Mouse (Mus musculus): ENCODE data around the gene Prss36. TPM values are rescaled to one million over a fixed set of nuclear protein-coding genes. Genes with fewer than 3 reads are reported as not detected.

The Prss36 gene
- total and polyA plus RNA-seq, 2 experiments from 2014 or later: 10.2 to 14.2 TPM

DNA sequence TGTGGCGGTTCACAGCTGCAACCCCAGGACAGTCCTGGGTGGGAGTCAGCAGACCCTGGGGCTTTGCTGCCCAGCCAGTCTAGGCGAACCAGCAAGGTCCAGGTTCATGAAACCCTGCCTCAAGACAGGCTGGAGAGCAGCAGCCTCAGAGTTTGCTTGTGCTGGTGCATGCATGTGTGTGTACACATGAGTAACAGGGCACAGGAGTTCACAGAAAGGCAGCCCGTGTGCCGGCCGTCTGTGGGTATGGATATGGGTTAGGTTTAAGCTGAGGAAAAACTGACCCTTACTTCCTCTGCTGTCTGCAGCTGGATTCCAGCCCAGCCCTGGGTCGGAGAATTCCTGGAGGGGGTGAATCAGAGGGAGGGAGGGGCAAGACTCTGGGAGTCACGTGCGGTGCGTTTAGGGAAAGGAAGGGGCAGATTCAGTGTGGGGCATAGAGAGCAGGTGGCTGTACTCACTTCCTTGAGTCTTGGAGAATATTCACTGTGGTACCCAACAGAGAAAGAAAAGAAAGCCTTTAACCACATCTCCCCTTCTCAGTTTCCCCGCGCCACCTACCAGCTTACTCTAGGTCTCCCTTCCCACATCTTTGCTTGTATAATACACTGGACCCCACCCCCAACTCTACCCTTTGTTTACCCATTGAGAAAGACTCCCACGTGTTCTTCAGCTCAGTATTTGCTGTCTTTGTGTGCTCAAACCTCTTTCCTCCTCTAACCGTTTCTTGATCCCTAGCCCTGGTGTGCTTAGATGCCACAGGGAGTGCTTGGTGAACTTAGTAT lies 15.0 kb downstream of the Prss36 start:
- Histone ChIP-seq H3K4me1 (ENCODE audit: control insufficient read depth, insufficient read depth) (0 out of 2 replicates have a peak, but pooled peaks cover 5% of the 10 kb centered on the region), H3K9me3 (replicated peaks; ENCODE audit: control insufficient read depth, low read length) (no peaks in the 10 kb centered on the region), H3K27me3 (ENCODE audit: control insufficient read depth, insufficient read depth, low read length) (0 out of 2 replicates have a peak, but pooled peaks cover 4% of the 10 kb centered on the region), H3K4me3 (ENCODE audit: low read depth, low read length) (no peak overlapping the region), H3K27ac (ENCODE audit: low read depth) (no peak overlapping the region; the same call in 1 of the 2 replicates), H3K9ac (replicated peaks; ENCODE audit: low read depth, low read length) (no peak overlapping the region), H3K4me2 (ENCODE audit: low read depth, low read length) (no peak overlapping the region), H3K36me3 (replicated peaks; ENCODE audit: control insufficient read depth, insufficient read depth, low read length) (no peaks in the 10 kb centered on the region)
- 43% methylated on average over 13 of the region's 13 CpGs for WGBS
- peak; percentile 43 for DNase-seq (ENCODE audit: low spot score)
- no peak for ATAC-seq (ENCODE audit: insufficient read depth, low read depth)
- TF ChIP-seq EP300 (IDR thresholded peaks at IDR 0.05; ENCODE audit: low read depth): no peak
- no peak for TF ChIP-seq CTCF (IDR thresholded peaks at IDR 0.05; ENCODE audit: low read depth)

DNA sequence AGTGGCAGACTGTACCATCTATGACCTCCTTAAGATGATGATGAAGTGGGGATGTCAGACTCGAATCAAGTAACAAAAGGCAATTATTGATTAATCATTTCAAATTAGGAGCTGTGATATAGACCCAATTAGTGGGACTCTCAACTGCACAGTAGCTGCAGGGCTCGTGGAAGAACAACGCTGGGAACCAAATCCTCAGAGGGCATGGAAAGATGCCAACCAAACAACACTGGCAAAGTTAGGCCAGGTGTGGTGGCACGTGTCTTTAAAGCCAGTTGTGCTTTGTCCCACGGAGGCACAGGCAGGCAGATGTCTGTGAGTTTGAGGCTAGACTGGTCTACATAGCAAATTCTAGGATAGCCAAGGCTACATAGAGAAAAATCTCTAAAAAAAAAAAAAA lies 15.9 kb downstream of the Prss36 start:
- 0 out of 2 replicates have a peak, but pooled peaks cover 5% of the 10 kb centered on the region for H3K4me1 ChIP-seq (ENCODE audit: control insufficient read depth, insufficient read depth)
- H3K27ac ChIP-seq (ENCODE audit: low read depth): no peak overlapping the region
- H3K27me3 ChIP-seq (ENCODE audit: control insufficient read depth, insufficient read depth, low read length): 0 out of 2 replicates have a peak, but pooled peaks cover 4% of the 10 kb centered on the region
- no peak overlapping the region for H3K4me3 ChIP-seq (ENCODE audit: low read depth, low read length)
- 82% methylated on average over 5 of the region's 5 CpGs for WGBS
- ATAC-seq (ENCODE audit: insufficient read depth, low read depth) (no peak), DNase-seq (ENCODE audit: low spot score) (no peak)
- peaks cover 7% of the 10 kb centered on the region; the same call in 1 of the 2 replicates for H3K36me3 ChIP-seq (replicated peaks; ENCODE audit: control insufficient read depth, insufficient read depth, low read length)
- H3K9me3 ChIP-seq (replicated peaks; ENCODE audit: control insufficient read depth, low read length): no peaks in the 10 kb centered on the region
- TF ChIP-seq CTCF (IDR thresholded peaks at IDR 0.05; ENCODE audit: low read depth) (no peak), EP300 (IDR thresholded peaks at IDR 0.05; ENCODE audit: low read depth) (no peak)
- no peak overlapping the region for H3K9ac ChIP-seq (replicated peaks; ENCODE audit: low read depth, low read length)
- no peak overlapping the region for H3K4me2 ChIP-seq (ENCODE audit: low read depth, low read length)

DNA sequence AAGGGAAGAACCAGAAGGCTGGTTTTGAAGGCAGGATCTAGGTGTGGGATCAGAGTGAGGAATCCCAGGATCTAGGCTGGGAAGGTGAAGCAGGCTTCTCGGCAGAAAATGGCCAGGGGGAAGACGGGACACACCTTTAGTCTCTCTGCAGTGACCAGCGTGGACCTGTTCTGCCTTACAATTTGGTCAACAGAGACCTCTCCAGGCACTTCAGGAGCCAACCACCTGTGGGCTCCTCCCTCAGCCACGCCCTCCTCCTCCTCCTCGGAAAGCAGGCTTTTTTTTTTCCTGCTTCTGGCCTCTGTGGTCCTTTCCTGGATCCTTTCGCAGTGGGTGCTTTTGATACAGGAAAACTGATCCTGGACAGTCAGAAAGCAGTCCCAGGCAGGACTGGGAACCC lies 16.6 kb downstream of the Prss36 start, which contains the start of gene Prss8:
TSS of gene Prss8 (minus strand) at position 182 of the 400 bp plus-strand sequence.
- Histone ChIP-seq H3K4me2 (ENCODE audit: low read depth, low read length) (peak within 1 kb of the TSS; percentile 16), H3K36me3 (replicated peaks; ENCODE audit: control insufficient read depth, insufficient read depth, low read length) (peaks cover 13% of the 10 kb centered on the region; the same call in 1 of the 2 replicates), H3K27me3 (ENCODE audit: control insufficient read depth, insufficient read depth, low read length) (0 out of 2 replicates have a peak, but pooled peaks cover 4% of the 10 kb centered on the region), H3K4me1 (ENCODE audit: control insufficient read depth, insufficient read depth) (0 out of 2 replicates have a peak, but pooled peaks cover 5% of the 10 kb centered on the region), H3K9me3 (replicated peaks; ENCODE audit: control insufficient read depth, low read length) (no peaks in the 10 kb centered on the region), H3K4me3 (ENCODE audit: low read depth, low read length) (peak within 1 kb of the TSS; percentile 0; the same call in 1 of the 2 replicates), H3K27ac (ENCODE audit: low read depth) (no peak within 1 kb of the TSS), H3K9ac (replicated peaks; ENCODE audit: low read depth, low read length) (no peak within 1 kb of the TSS)
- TF ChIP-seq CTCF (IDR thresholded peaks at IDR 0.05; ENCODE audit: low read depth) (no peak), EP300 (IDR thresholded peaks at IDR 0.05; ENCODE audit: low read depth) (no peak)
- no peak for ATAC-seq (ENCODE audit: insufficient read depth, low read depth)
- 31% methylated on average over 6 of the region's 6 CpGs for WGBS
- no peak for DNase-seq (ENCODE audit: low spot score)

DNA sequence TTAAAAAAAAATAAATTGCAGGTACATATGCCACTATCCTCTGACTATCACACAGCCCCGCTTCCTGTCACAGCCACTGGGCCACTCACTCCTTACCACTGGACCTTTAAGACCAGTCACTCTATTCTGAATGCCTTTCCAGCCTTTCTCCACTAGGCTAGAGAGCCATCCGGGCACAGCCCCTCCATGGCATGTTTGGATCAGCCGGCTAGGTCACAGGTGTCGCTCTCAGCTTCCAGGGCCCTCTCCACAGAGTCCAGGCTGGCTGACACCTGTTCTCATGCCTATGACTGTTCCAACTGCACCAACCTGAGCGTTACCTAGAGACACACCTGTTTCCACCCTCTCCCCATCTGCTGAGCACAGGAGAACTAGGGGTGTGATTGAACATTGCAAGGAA lies 17.9 kb downstream of the Prss36 start:
- 43% methylated on average over 5 of the region's 5 CpGs for WGBS
- Histone ChIP-seq H3K4me2 (ENCODE audit: low read depth, low read length) (no peak overlapping the region), H3K9me3 (replicated peaks; ENCODE audit: control insufficient read depth, low read length) (no peaks in the 10 kb centered on the region), H3K27ac (ENCODE audit: low read depth) (no peak overlapping the region), H3K4me1 (ENCODE audit: control insufficient read depth, insufficient read depth) (0 out of 2 replicates have a peak, but pooled peaks cover 5% of the 10 kb centered on the region), H3K9ac (replicated peaks; ENCODE audit: low read depth, low read length) (no peak overlapping the region), H3K36me3 (replicated peaks; ENCODE audit: control insufficient read depth, insufficient read depth, low read length) (peaks cover 21% of the 10 kb centered on the region), H3K27me3 (ENCODE audit: control insufficient read depth, insufficient read depth, low read length) (0 out of 2 replicates have a peak, but pooled peaks cover 4% of the 10 kb centered on the region), H3K4me3 (ENCODE audit: low read depth, low read length) (no peak overlapping the region)
- no peak for DNase-seq (ENCODE audit: low spot score)
- no peak for TF ChIP-seq EP300 (IDR thresholded peaks at IDR 0.05; ENCODE audit: low read depth)
- no peak for TF ChIP-seq CTCF (IDR thresholded peaks at IDR 0.05; ENCODE audit: low read depth)
- ATAC-seq (ENCODE audit: insufficient read depth, low read depth): no peak

DNA sequence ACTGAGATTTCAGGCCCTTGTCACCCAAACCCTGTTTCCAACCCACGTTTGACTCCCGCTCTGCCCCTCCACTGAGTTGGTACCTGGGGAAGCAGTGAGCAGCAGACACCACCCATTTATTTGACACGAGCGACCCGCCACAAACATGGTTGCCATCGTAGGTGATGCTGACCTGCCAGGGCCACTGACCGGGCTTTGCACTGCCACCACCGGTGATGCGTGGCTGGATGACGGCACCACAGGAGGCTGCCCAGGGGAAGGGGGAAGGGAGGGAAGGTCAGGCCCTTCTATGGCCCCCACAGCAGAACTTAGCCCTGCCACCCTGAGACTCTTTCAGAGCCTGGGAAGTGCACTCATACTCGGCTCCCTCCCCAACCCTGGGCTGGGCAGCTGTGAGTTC lies 18.8 kb downstream of the Prss36 start:
- Histone ChIP-seq H3K9me3 (replicated peaks; ENCODE audit: control insufficient read depth, low read length) (no peaks in the 10 kb centered on the region), H3K9ac (replicated peaks; ENCODE audit: low read depth, low read length) (no peak overlapping the region), H3K4me2 (ENCODE audit: low read depth, low read length) (no peak overlapping the region), H3K36me3 (replicated peaks; ENCODE audit: control insufficient read depth, insufficient read depth, low read length) (peaks cover 21% of the 10 kb centered on the region), H3K27me3 (ENCODE audit: control insufficient read depth, insufficient read depth, low read length) (0 out of 2 replicates have a peak, but pooled peaks cover 4% of the 10 kb centered on the region), H3K4me3 (ENCODE audit: low read depth, low read length) (no peak overlapping the region), H3K4me1 (ENCODE audit: control insufficient read depth, insufficient read depth) (0 out of 2 replicates have a peak, but pooled peaks cover 5% of the 10 kb centered on the region), H3K27ac (ENCODE audit: low read depth) (no peak overlapping the region)
- ATAC-seq (ENCODE audit: insufficient read depth, low read depth): no peak
- no peak for DNase-seq (ENCODE audit: low spot score)
- TF ChIP-seq EP300 (IDR thresholded peaks at IDR 0.05; ENCODE audit: low read depth) (no peak), CTCF (IDR thresholded peaks at IDR 0.05; ENCODE audit: low read depth) (no peak)
- 84% methylated on average over 11 of the region's 11 CpGs for WGBS
